Mouse (Mus musculus) B cell, adult 67 days (primary cell): ENCODE data around the gene Gtpbp2. TPM values are rescaled to one million over a fixed set of nuclear protein-coding genes. Genes with fewer than 3 reads are reported as not detected.

Source experiments
- total RNA-seq, 2 experiments: library from RNA; stranded (reverse); gene quantifications; 4 replicates each; pipeline ENCODE4 v1.2.4; 2023

Gene Gtpbp2
- 100 to 1,000 TPM; 272 to 277 TPM for total RNA-seq

GRCm38 (mm10) chr17:46160686-46161085 is at the start of gene Gtpbp2:
Gene Gtpbp2, plus strand, starts transcription at chr17:46161032.

GRCm38 (mm10) chr17:46143578-46144423 is 17.0 kb upstream of the Gtpbp2 start, which contains the start of gene Rsph9:
Gene Rsph9, minus strand, starts transcription at chr17:46144216.

GRCm38 (mm10) chr17:46152847-46153782 is 7.7 kb upstream of the Gtpbp2 start, which contains the start of gene Mad2l1bp:
Gene Mad2l1bp, minus strand, starts transcription at chr17:46153553.

GRCm38 (mm10) chr17:46202421-46203071 is 41.7 kb downstream of the Gtpbp2 start, which contains the start of the genes Polh and Xpo5:
Gene Polh, minus strand, starts transcription at chr17:46202645.
Gene Xpo5, plus strand, starts transcription at chr17:46202782.

Other genes with a start within 250 kb of the Gtpbp2 start
- 1 to 10 TPM; 2.7 to 6.3 TPM for gene Vegfa, start 128.7 kb upstream of the Gtpbp2 start, total RNA-seq
- 10 to 100 TPM; 43.4 to 55.3 TPM for gene Mrps18a, start 50.0 kb upstream of the Gtpbp2 start, total RNA-seq
- gene Rsph9, start 16.8 kb upstream of the Gtpbp2 start, total RNA-seq, result under 1 TPM in 1 of 2 experiments, not detected in 1; 0.78 TPM
- gene Mad2l1bp, start 7.5 kb upstream of the Gtpbp2 start, total RNA-seq, result 10 to 100 TPM; 26.4 to 27.0 TPM
- 10 to 100 TPM; 15.6 to 16.4 TPM for gene Polh, start 41.6 kb downstream of the Gtpbp2 start, total RNA-seq
- gene Xpo5, start 41.8 kb downstream of the Gtpbp2 start, total RNA-seq, result 10 to 100 TPM; 45.0 to 48.6 TPM
- 10 to 100 TPM; 55.1 to 63.8 TPM for gene Polr1c, start 87.0 kb downstream of the Gtpbp2 start, total RNA-seq
- gene Yipf3, start 87.0 kb downstream of the Gtpbp2 start, total RNA-seq, result 10 to 100 TPM; 69.4 to 79.0 TPM
- gene Lrrc73, start 92.5 kb downstream of the Gtpbp2 start, total RNA-seq, result 1 to 10 TPM; 1.7 to 1.9 TPM
- 10 to 100 TPM; 58.8 to 59.3 TPM for gene Tjap1, start 122.0 kb downstream of the Gtpbp2 start, total RNA-seq
- gene Dlk2, start 136.4 kb downstream of the Gtpbp2 start, total RNA-seq, result not detected
- gene Abcc10, start 167.3 kb downstream of the Gtpbp2 start, total RNA-seq, result 10 to 100 TPM; 14.6 to 15.8 TPM
- 100 to 1,000 TPM; 305 to 314 TPM for gene Zfp318, start 222.7 kb downstream of the Gtpbp2 start, total RNA-seq